Mouse (Mus musculus): ENCODE results near the gene Axdnd1.

DNA sequence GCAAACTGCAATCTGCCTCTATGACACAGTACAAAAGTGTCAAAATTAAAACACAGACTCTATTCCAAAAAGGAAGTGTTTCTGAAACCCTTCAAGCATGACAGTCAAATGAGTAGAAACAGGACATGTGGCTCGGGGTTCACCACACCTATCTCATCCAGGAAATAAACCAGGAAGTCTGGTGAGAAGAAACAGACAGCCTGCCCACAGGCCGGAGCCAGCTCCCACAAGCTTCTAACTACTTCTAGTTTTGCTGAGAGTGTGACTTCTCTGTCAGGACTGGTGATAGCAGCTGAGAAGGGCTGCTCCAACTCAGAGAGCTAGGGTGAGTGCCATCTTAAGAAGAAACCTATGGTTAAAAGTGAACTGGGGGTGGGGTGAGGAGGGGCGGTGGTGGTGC is 38.7 kb upstream of the Axdnd1 start:
- no peak for TF ChIP-seq E2F4 (IDR thresholded peaks at IDR 0.05; ENCODE audit: insufficient read depth)
- no peak for TF ChIP-seq MYOD1 (IDR thresholded peaks at IDR 0.05; ENCODE audit: control insufficient read depth in 1 of 3, insufficient read length in 2 of 3, low read depth in 2 of 3)

Data from myocyte (in vitro differentiated cells).